Mouse (Mus musculus): Measurements from ENCODE around the gene 4930513O06Rik. TPM values are rescaled to one million over a fixed set of nuclear protein-coding genes. Genes with fewer than 3 reads are reported as not detected.

4930513O06Rik gene
- not detected in 2 replicates for polyA plus RNA-seq (2012; rRNA removed)

DNA sequence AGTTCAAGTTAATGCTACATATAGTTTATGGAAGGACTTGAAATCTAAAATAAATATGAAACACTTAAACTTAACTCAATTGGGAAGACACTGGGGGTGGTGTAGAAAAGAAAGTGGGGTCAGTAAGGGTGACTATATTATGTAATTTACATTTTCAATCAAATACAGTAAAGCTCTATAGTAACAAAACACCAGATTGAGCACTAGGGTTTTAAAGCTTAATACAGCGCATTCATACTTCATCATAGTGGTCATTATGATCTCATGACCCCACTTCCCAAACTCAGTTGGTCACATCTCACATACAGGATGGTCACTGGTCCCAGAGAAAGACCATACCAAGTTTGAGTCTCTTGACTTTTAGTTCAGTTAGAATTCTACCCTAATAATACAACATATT, at the start of gene 4930513O06Rik:
Gene 4930513O06Rik (plus strand): TSS at position 301 of the 400 bp plus-strand sequence.
- Histone ChIP-seq H3K4me3 (ENCODE audit: insufficient read depth, low read length) (no peak within 1 kb of the TSS), H3K4me1 (ENCODE audit: control insufficient read depth, insufficient read depth, low read length) (no peaks in the 10 kb centered on the region), H3K27ac (ENCODE audit: insufficient read depth, low read length) (no peak within 1 kb of the TSS)
- TF ChIP-seq POLR2A (IDR thresholded peaks at IDR 0.05; ENCODE audit: extremely low read depth, insufficient read depth, low read length) (no peak), CTCF (IDR thresholded peaks at IDR 0.05; ENCODE audit: extremely low read depth, insufficient read depth, low read length) (no peak)

- Histone ChIP-seq H3K4me3 (ENCODE audit: insufficient read depth, low read length) (no peak overlapping the region), H3K4me1 (ENCODE audit: control insufficient read depth, insufficient read depth, low read length) (no peaks in the 10 kb centered on the region), H3K27ac (ENCODE audit: insufficient read depth, low read length) (no peak overlapping the region)
- TF ChIP-seq POLR2A (IDR thresholded peaks at IDR 0.05; ENCODE audit: extremely low read depth, insufficient read depth, low read length) (no peak), CTCF (IDR thresholded peaks at IDR 0.05; ENCODE audit: extremely low read depth, insufficient read depth, low read length) (no peak)
Observed at GRCm38 (mm10) chrX:139037666-139038065, 48.4 kb upstream of the 4930513O06Rik start.

DNA sequence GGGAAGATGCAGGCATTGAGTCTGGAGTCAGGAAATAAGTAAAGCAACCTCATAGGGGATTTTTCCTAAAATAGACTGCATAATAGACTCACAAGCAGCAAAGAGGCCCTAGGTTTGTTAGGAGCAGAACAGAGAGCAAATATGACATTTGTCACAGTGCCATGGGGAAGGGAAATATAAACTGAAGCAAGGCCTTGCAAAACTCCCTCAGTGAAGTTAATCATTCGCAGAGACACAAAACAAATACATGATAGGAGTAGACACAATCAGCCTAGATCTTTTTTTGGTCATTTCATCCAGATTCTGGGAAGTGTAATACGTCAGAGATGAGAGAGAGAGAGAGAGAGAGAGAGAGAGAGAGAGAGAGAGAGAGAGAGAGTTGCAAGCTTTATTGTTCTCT, 46.7 kb upstream of the 4930513O06Rik start:
- H3K4me1 ChIP-seq (ENCODE audit: control insufficient read depth, insufficient read depth, low read length), result no peaks in the 10 kb centered on the region
- no peak overlapping the region for H3K27ac ChIP-seq (ENCODE audit: insufficient read depth, low read length)
- TF ChIP-seq POLR2A (IDR thresholded peaks at IDR 0.05; ENCODE audit: extremely low read depth, insufficient read depth, low read length) (no peak), CTCF (IDR thresholded peaks at IDR 0.05; ENCODE audit: extremely low read depth, insufficient read depth, low read length) (no peak)
- no peak overlapping the region for H3K4me3 ChIP-seq (ENCODE audit: insufficient read depth, low read length)

GRCm38 (mm10) chrX:139041148-139041547, 44.9 kb upstream of the 4930513O06Rik start:
- TF ChIP-seq POLR2A (IDR thresholded peaks at IDR 0.05; ENCODE audit: extremely low read depth, insufficient read depth, low read length) (no peak), CTCF (IDR thresholded peaks at IDR 0.05; ENCODE audit: extremely low read depth, insufficient read depth, low read length) (no peak)
- no peak overlapping the region for H3K27ac ChIP-seq (ENCODE audit: insufficient read depth, low read length)
- H3K4me3 ChIP-seq (ENCODE audit: insufficient read depth, low read length), result no peak overlapping the region
- no peaks in the 10 kb centered on the region for H3K4me1 ChIP-seq (ENCODE audit: control insufficient read depth, insufficient read depth, low read length)

GRCm38 (mm10) chrX:139051976-139052375, 34.1 kb upstream of the 4930513O06Rik start:
- Histone ChIP-seq H3K4me3 (ENCODE audit: insufficient read depth, low read length) (no peak overlapping the region), H3K4me1 (ENCODE audit: control insufficient read depth, insufficient read depth, low read length) (no peaks in the 10 kb centered on the region), H3K27ac (ENCODE audit: insufficient read depth, low read length) (no peak overlapping the region)
- no peak for TF ChIP-seq CTCF (IDR thresholded peaks at IDR 0.05; ENCODE audit: extremely low read depth, insufficient read depth, low read length)
- no peak for TF ChIP-seq POLR2A (IDR thresholded peaks at IDR 0.05; ENCODE audit: extremely low read depth, insufficient read depth, low read length)

- Histone ChIP-seq H3K27ac (ENCODE audit: insufficient read depth, low read length) (no peak overlapping the region), H3K4me1 (ENCODE audit: control insufficient read depth, insufficient read depth, low read length) (no peaks in the 10 kb centered on the region), H3K4me3 (ENCODE audit: insufficient read depth, low read length) (no peak overlapping the region)
- no peak for TF ChIP-seq CTCF (IDR thresholded peaks at IDR 0.05; ENCODE audit: extremely low read depth, insufficient read depth, low read length)
- no peak for TF ChIP-seq POLR2A (IDR thresholded peaks at IDR 0.05; ENCODE audit: extremely low read depth, insufficient read depth, low read length)
Observed at GRCm38 (mm10) chrX:139053149-139053548, 32.9 kb upstream of the 4930513O06Rik start.

DNA sequence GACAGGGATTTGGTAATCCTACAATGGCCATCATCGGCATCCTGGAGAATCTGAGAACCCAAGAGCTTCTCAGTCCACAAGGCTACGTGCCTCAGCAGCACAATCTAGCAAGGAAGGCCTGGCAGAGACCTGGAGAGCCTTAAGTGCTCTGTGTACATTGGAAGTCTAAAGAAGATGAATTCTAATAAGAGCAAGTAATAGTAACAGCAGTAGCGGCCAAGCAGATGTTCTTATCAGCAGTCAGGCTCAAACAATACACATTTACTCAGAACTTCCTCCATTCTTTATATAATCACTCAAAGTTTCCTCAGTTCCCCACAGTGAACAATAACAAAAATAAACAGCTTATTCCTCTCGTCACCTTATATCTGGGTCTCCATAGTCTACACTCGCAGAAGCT, 22.0 kb upstream of the 4930513O06Rik start:
- no peaks in the 10 kb centered on the region for H3K4me1 ChIP-seq (ENCODE audit: control insufficient read depth, insufficient read depth, low read length)
- no peak overlapping the region for H3K27ac ChIP-seq (ENCODE audit: insufficient read depth, low read length)
- TF ChIP-seq CTCF (IDR thresholded peaks at IDR 0.05; ENCODE audit: extremely low read depth, insufficient read depth, low read length), result no peak
- no peak for TF ChIP-seq POLR2A (IDR thresholded peaks at IDR 0.05; ENCODE audit: extremely low read depth, insufficient read depth, low read length)
- no peak overlapping the region for H3K4me3 ChIP-seq (ENCODE audit: insufficient read depth, low read length)

- no peak for TF ChIP-seq CTCF (IDR thresholded peaks at IDR 0.05; ENCODE audit: extremely low read depth, insufficient read depth, low read length)
- no peak for TF ChIP-seq POLR2A (IDR thresholded peaks at IDR 0.05; ENCODE audit: extremely low read depth, insufficient read depth, low read length)
- Histone ChIP-seq H3K4me3 (ENCODE audit: insufficient read depth, low read length) (no peak overlapping the region), H3K4me1 (ENCODE audit: control insufficient read depth, insufficient read depth, low read length) (no peaks in the 10 kb centered on the region), H3K27ac (ENCODE audit: insufficient read depth, low read length) (no peak overlapping the region)
Observed at GRCm38 (mm10) chrX:139078493-139078892, 7.5 kb upstream of the 4930513O06Rik start.

DNA sequence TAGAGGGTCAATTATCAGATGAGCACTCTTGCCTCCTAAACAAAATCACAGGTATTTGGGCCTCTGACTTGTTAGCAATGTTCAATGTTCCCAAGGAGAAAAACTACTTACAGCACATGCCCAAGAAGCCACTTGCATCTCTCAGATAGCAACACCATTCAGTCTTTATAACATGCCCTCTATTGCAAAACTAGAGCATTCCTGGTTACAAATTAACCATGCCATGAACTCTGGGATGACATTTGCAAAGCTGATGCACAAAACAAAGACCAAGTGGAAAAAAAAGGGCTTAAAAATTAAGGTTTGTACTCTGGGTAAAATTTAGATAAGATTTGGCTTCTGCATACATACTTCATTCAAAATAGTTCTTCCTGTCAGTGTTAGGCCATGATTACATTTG, 966 bp upstream of the 4930513O06Rik start, which contains the start of gene Serpina7:
Gene Serpina7 (minus strand): TSS at position 160 of the 400 bp plus-strand sequence.
- Histone ChIP-seq H3K4me3 (ENCODE audit: insufficient read depth, low read length) (no peak within 1 kb of the TSS), H3K27ac (ENCODE audit: insufficient read depth, low read length) (no peak within 1 kb of the TSS), H3K4me1 (ENCODE audit: control insufficient read depth, insufficient read depth, low read length) (no peaks in the 10 kb centered on the region)
- TF ChIP-seq POLR2A (IDR thresholded peaks at IDR 0.05; ENCODE audit: extremely low read depth, insufficient read depth, low read length) (no peak), CTCF (IDR thresholded peaks at IDR 0.05; ENCODE audit: extremely low read depth, insufficient read depth, low read length) (no peak)

DNA sequence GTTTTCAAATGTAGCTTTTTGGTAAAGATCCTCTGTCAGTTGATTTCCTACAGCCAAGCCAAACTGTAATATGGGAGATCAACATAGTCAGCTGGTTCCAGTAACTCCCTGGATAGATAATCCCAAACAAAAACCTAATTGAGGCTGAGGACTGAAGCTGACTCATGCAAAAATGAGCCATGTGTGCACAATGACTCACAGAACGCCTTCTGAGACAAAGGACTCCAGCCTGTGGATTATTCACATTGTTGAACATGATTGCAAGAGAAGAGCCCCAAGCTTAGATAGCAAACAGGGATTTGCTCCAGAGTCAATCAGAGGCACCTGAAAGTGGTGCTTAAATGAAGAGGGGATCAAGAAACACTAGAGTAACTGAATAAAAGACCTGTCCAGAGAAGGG, 11.2 kb downstream of the 4930513O06Rik start:
- Histone ChIP-seq H3K27ac (ENCODE audit: insufficient read depth, low read length) (no peak overlapping the region), H3K4me3 (ENCODE audit: insufficient read depth, low read length) (no peak overlapping the region), H3K4me1 (ENCODE audit: control insufficient read depth, insufficient read depth, low read length) (no peaks in the 10 kb centered on the region)
- TF ChIP-seq CTCF (IDR thresholded peaks at IDR 0.05; ENCODE audit: extremely low read depth, insufficient read depth, low read length) (no peak), POLR2A (IDR thresholded peaks at IDR 0.05; ENCODE audit: extremely low read depth, insufficient read depth, low read length) (no peak)
